Mouse (Mus musculus) MEL (cell line): ENCODE measurements around the gene Cage1. TPM values are rescaled to one million over a fixed set of nuclear protein-coding genes. Genes with fewer than 3 reads are reported as not detected.

Experiments
- DNase-seq: peaks from one replicate; pipeline ENCODE4 v3.0.0; 2011; ENCODE audit warnings: low read depth, low spot score
- H3K27ac ChIP-seq: 2 replicates; pipeline ENCODE4 v1.5.1; 2012; ENCODE audit warnings: low read depth, mild to moderate bottlenecking, control low read depth, low read length, moderate library complexity; ENCODE audit not compliant: control insufficient read depth
- H3K27me3 ChIP-seq, 2 experiments: fragments of 150-350 bp in 1 of 2; sonication (generic) in 1 of 2; 2 replicates each; pipeline ENCODE4 v1.6.1; 2012; ENCODE audit warnings: low read length in 2 of 2, mild to moderate bottlenecking in 2 of 2, improper control_type of control experiment in 1 of 2, moderate library complexity in 1 of 2; ENCODE audit not compliant: insufficient read depth in 2 of 2, control insufficient read depth in 1 of 2
- H3K36me3 ChIP-seq, 2 experiments: 2 replicates each; pipeline ENCODE4 v1.6.1; 2012 to 2014; ENCODE audit warnings: low read length in 2 of 2, improper control_type of control experiment in 1 of 2, inconsistent platforms in 1 of 2, mild to moderate bottlenecking in 1 of 2; ENCODE audit not compliant: insufficient read depth in 2 of 2, control insufficient read depth in 1 of 2
- H3K4me1 ChIP-seq, 2 experiments: fragments of 150-350 bp in 1 of 2; sonication (generic) in 1 of 2; 2 replicates each; pipeline ENCODE4 v1.6.1; 2012; ENCODE audit warnings: low read length in 2 of 2, improper control_type of control experiment in 1 of 2, mild to moderate bottlenecking in 1 of 2; ENCODE audit not compliant: insufficient read depth in 2 of 2, control insufficient read depth in 1 of 2
- H3K4me3 ChIP-seq, 2 experiments: fragments of 150-350 bp in 1 of 2; sonication (generic) in 1 of 2; 2 replicates each; pipeline ENCODE4 v1.5.1; 2012; ENCODE audit warnings: low read depth in 2 of 2, low read length in 2 of 2, mild to moderate bottlenecking in 2 of 2, moderate library complexity in 2 of 2, control low read depth in 1 of 2, improper control_type of control experiment in 1 of 2; ENCODE audit not compliant: control insufficient read depth in 1 of 2, insufficient read depth in 1 of 2
- H3K79me2 ChIP-seq: 2 replicates; pipeline ENCODE4 v1.6.1; 2012; ENCODE audit warnings: mild to moderate bottlenecking, low read length, moderate library complexity; ENCODE audit not compliant: control insufficient read depth, poor library complexity, insufficient read depth
- H3K9ac ChIP-seq: 2 replicates; pipeline ENCODE4 v1.6.1; 2012; ENCODE audit warnings: low read depth, mild to moderate bottlenecking, control low read depth, low read length, moderate library complexity; ENCODE audit not compliant: control insufficient read depth, poor library complexity, severe bottlenecking
- H3K9me3 ChIP-seq: fragments of 150-350 bp; sonication (generic); replicated peaks from 2 replicates; pipeline ENCODE4 v1.6.1; 2012; ENCODE audit warnings: mild to moderate bottlenecking, low read length, improper control_type of control experiment, moderate library complexity; ENCODE audit not compliant: insufficient read depth
- BHLHE40 ChIP-seq: IDR thresholded peaks from 2 replicates; pipeline ENCODE4 v1.6.1; 2012; ENCODE audit warnings: low read depth, mild to moderate bottlenecking, inconsistent platforms, low read length, improper control_type of control experiment, borderline replicate concordance
- CHD2 ChIP-seq: IDR thresholded peaks from 2 replicates; pipeline ENCODE4 v1.6.1; 2011; ENCODE audit warnings: low read length, improper control_type of control experiment
- CTCF ChIP-seq, 3 experiments: IDR thresholded peaks in 2 of 3; conservative IDR thresholded peaks in 1 of 3; 2 replicates each; pipeline ENCODE4 v1.5.1; 2011 to 2012; ENCODE audit warnings: low read length in 3 of 3, low read depth in 2 of 3, mild to moderate bottlenecking in 2 of 3, improper control_type of control experiment in 1 of 3, inconsistent platforms in 1 of 3, mixed read lengths in 1 of 3, moderate library complexity in 1 of 3; ENCODE audit not compliant: control insufficient read depth in 1 of 3, insufficient read depth in 1 of 3, poor library complexity in 1 of 3, severe bottlenecking in 1 of 3
- E2F4 ChIP-seq: IDR thresholded peaks from 2 replicates; pipeline ENCODE4 v1.6.1; 2011; ENCODE audit warnings: low read depth, low read length, improper control_type of control experiment, borderline replicate concordance
- ELF1 ChIP-seq: IDR thresholded peaks from 2 replicates; pipeline ENCODE4 v1.6.1; 2014; ENCODE audit warnings: low read depth, mild to moderate bottlenecking, inconsistent platforms, low read length, improper control_type of control experiment, moderate library complexity
- EP300 ChIP-seq, 2 experiments: IDR thresholded peaks; 2 replicates each; pipeline ENCODE4 v1.6.1; 2011; ENCODE audit warnings: improper control_type of control experiment in 2 of 2, low read length in 2 of 2, low read depth in 1 of 2, mild to moderate bottlenecking in 1 of 2
- ETS1 ChIP-seq: IDR thresholded peaks from 2 replicates; pipeline ENCODE4 v1.6.1; 2012; ENCODE audit warnings: low read depth, mild to moderate bottlenecking, inconsistent platforms, low read length, improper control_type of control experiment, moderate library complexity
- GABPA ChIP-seq: IDR thresholded peaks from 2 replicates; pipeline ENCODE4 v1.6.1; 2012; ENCODE audit warnings: low read depth, mild to moderate bottlenecking, inconsistent platforms, low read length, improper control_type of control experiment, moderate library complexity
- GATA1 ChIP-seq: IDR thresholded peaks from 2 replicates; pipeline ENCODE4 v1.6.1; 2011; ENCODE audit warnings: low read depth, low read length, improper control_type of control experiment
- HCFC1 ChIP-seq: IDR thresholded peaks from 2 replicates; pipeline ENCODE4 v1.6.1; 2012; ENCODE audit warnings: low read depth, mild to moderate bottlenecking, inconsistent platforms, low read length, improper control_type of control experiment, moderate library complexity
- JUND ChIP-seq: IDR thresholded peaks from 2 replicates; pipeline ENCODE4 v1.6.1; 2011; ENCODE audit warnings: low read depth, mild to moderate bottlenecking, improper control_type of control experiment, low read length
- KAT2A ChIP-seq: conservative IDR thresholded peaks from 2 replicates; pipeline ENCODE4 v1.6.1; 2012; ENCODE audit warnings: low read depth, low read length, improper control_type of control experiment, inconsistent platforms
- MAFK ChIP-seq: IDR thresholded peaks from 2 replicates; pipeline ENCODE4 v1.6.1; 2011; ENCODE audit warnings: low read depth, mild to moderate bottlenecking, low read length, improper control_type of control experiment, borderline replicate concordance
- MAX ChIP-seq: IDR thresholded peaks from 2 replicates; pipeline ENCODE4 v1.6.1; 2011; ENCODE audit warnings: low read length, improper control_type of control experiment
- MAZ ChIP-seq: IDR thresholded peaks from 2 replicates; pipeline ENCODE4 v1.6.1; 2012; ENCODE audit warnings: low read depth, mild to moderate bottlenecking, inconsistent platforms, low read length, improper control_type of control experiment
- MEF2A ChIP-seq: IDR thresholded peaks from 2 replicates; pipeline ENCODE4 v1.6.1; 2014; ENCODE audit warnings: low read depth, mild to moderate bottlenecking, inconsistent platforms, low read length, improper control_type of control experiment; ENCODE audit not compliant: poor library complexity, insufficient replicate concordance, severe bottlenecking; ENCODE audit errors: extremely low read depth
- MXI1 ChIP-seq: IDR thresholded peaks from 2 replicates; pipeline ENCODE4 v1.6.1; 2011; ENCODE audit warnings: mild to moderate bottlenecking, low read depth, low read length, improper control_type of control experiment
- MYC ChIP-seq: IDR thresholded peaks from 2 replicates; pipeline ENCODE4 v1.6.1; 2011; ENCODE audit warnings: low read depth, mild to moderate bottlenecking, low read length, improper control_type of control experiment, moderate library complexity
- NELFE ChIP-seq: IDR thresholded peaks from 2 replicates; pipeline ENCODE4 v1.6.1; 2011; ENCODE audit warnings: low read depth, low read length, improper control_type of control experiment
- NRF1 ChIP-seq: IDR thresholded peaks from 2 replicates; pipeline ENCODE4 v1.6.1; 2014; ENCODE audit warnings: low read depth, mild to moderate bottlenecking, inconsistent platforms, low read length, improper control_type of control experiment, moderate library complexity; ENCODE audit not compliant: poor library complexity, insufficient read depth, severe bottlenecking
- POLR2A ChIP-seq, 2 experiments: IDR thresholded peaks; 2 replicates each; pipeline ENCODE4 v1.6.1; 2011 to 2012; ENCODE audit warnings: low read length in 2 of 2, mild to moderate bottlenecking in 2 of 2, control low read depth in 1 of 2, improper control_type of control experiment in 1 of 2, low read depth in 1 of 2, moderate library complexity in 1 of 2; ENCODE audit not compliant: control insufficient read depth in 1 of 2, insufficient read depth in 1 of 2, poor library complexity in 1 of 2
- POLR2AphosphoS2 ChIP-seq: IDR thresholded peaks from 2 replicates; pipeline ENCODE4 v1.6.1; 2011; ENCODE audit warnings: low read length, improper control_type of control experiment
- RAD21 ChIP-seq: IDR thresholded peaks from 2 replicates; pipeline ENCODE4 v1.6.1; 2011; ENCODE audit warnings: mild to moderate bottlenecking, low read depth, low read length, improper control_type of control experiment
- RCOR1 ChIP-seq: IDR thresholded peaks from 2 replicates; pipeline ENCODE4 v1.6.1; 2012; ENCODE audit warnings: low read depth, mild to moderate bottlenecking, inconsistent platforms, low read length, improper control_type of control experiment
- SIN3A ChIP-seq: IDR thresholded peaks from 2 replicates; pipeline ENCODE4 v1.6.1; 2012; ENCODE audit warnings: low read length, improper control_type of control experiment, inconsistent platforms
- SMC3 ChIP-seq: IDR thresholded peaks from 2 replicates; pipeline ENCODE4 v1.6.1; 2011; ENCODE audit warnings: low read depth, low read length, improper control_type of control experiment
- TAL1 ChIP-seq: IDR thresholded peaks from 2 replicates; pipeline ENCODE4 v1.6.1; 2012; ENCODE audit warnings: mild to moderate bottlenecking, inconsistent platforms, low read length, moderate library complexity, mixed read lengths
- TBP ChIP-seq: IDR thresholded peaks from 2 replicates; pipeline ENCODE4 v1.8.0; 2011; ENCODE audit warnings: low read depth, low read length, improper control_type of control experiment
- TCF12 ChIP-seq: IDR thresholded peaks from 2 replicates; pipeline ENCODE4 v1.6.1; 2014; ENCODE audit warnings: low read depth, mild to moderate bottlenecking, inconsistent platforms, low read length, improper control_type of control experiment, moderate library complexity
- UBTF ChIP-seq: IDR thresholded peaks from 2 replicates; pipeline ENCODE4 v1.6.1; 2012; ENCODE audit warnings: low read depth, mild to moderate bottlenecking, inconsistent platforms, low read length, improper control_type of control experiment, moderate library complexity, borderline replicate concordance; ENCODE audit not compliant: insufficient read depth
- USF1 ChIP-seq: IDR thresholded peaks from 2 replicates; pipeline ENCODE4 v1.6.1; 2014; ENCODE audit warnings: low read depth, mild to moderate bottlenecking, inconsistent platforms, low read length, improper control_type of control experiment, moderate library complexity
- USF2 ChIP-seq, 2 experiments: IDR thresholded peaks; 2 replicates each; pipeline ENCODE4 v1.6.1; 2011 to 2012; ENCODE audit warnings: improper control_type of control experiment in 2 of 2, low read length in 2 of 2, borderline replicate concordance in 1 of 2, inconsistent platforms in 1 of 2, low read depth in 1 of 2, mild to moderate bottlenecking in 1 of 2; ENCODE audit not compliant: insufficient read depth in 1 of 2
- ZC3H11A ChIP-seq: IDR thresholded peaks from 2 replicates; pipeline ENCODE4 v1.6.1; 2012; ENCODE audit warnings: low read depth, mild to moderate bottlenecking, inconsistent platforms, low read length, improper control_type of control experiment
- ZMIZ1 ChIP-seq: IDR thresholded peaks from 2 replicates; pipeline ENCODE4 v1.6.1; 2012; ENCODE audit warnings: low read depth, mild to moderate bottlenecking, inconsistent platforms, low read length, improper control_type of control experiment, moderate library complexity
- ZNF384 ChIP-seq: IDR thresholded peaks from 2 replicates; pipeline ENCODE4 v1.6.1; 2012; ENCODE audit warnings: low read depth, mild to moderate bottlenecking, inconsistent platforms, low read length, improper control_type of control experiment
- polyA plus RNA-seq, 2 experiments: library from polyadenylated mRNA; stranded (reverse) in 1 of 2; unstranded in 1 of 2; fragments of >175 nt in 1 of 2; fragments of >200 nt in 1 of 2; gene quantifications; 2 replicates each; pipeline versions ENCODE4 v1.2.1 to v1.2.4; 2012; ENCODE audit warnings: low replicate concordance in 2 of 2, low read depth in 1 of 2; ENCODE audit not compliant: insufficient read length in 2 of 2, insufficient read depth in 1 of 2, missing spikeins in 1 of 2
- total RNA-seq: library from RNA; depleted of rRNA; stranded (reverse); fragments of 300-350 nt; gene quantifications from 2 replicates; pipeline ENCODE4 v1.2.3, GENCODE M21; 2012; rRNA removed

Gene Cage1
- total RNA-seq (1.0 and 1.1 TPM in 2 replicates), polyA plus RNA-seq (under 1 TPM in 1 of 2 experiments, not detected in 1; 0.78 TPM)

GRCm38 (mm10) chr13:38037044-38037687 is at the start of gene Cage1:
TSS of gene Cage1 (minus strand) at chr13:38037069.
- H3K36me3 ChIP-seq, result peaks cover 9 to 20% of the 10 kb centered on the region in 2 experiments
- no peak for TF ChIP-seq CTCF (IDR thresholded peaks at IDR 0.05 in 2 of 3, conservative IDR thresholded peaks at IDR 0.05 in 1 of 3; ENCODE audit: control insufficient read depth in 1 of 3, insufficient read depth in 1 of 3, low read depth in 2 of 3, low read length in 3 of 3, poor library complexity in 1 of 3, severe bottlenecking in 1 of 3)
- TF ChIP-seq UBTF, result no peak
- TF ChIP-seq BHLHE40, result no peak
- no peak for TF ChIP-seq GABPA
- peak; percentile 82 for TF ChIP-seq NELFE
- peak; percentile 33; the same call in 1 of the 2 replicates for TF ChIP-seq USF1
- TF ChIP-seq E2F4, result no peak
- TF ChIP-seq TAL1, result no peak
- peak; percentile 70 for TF ChIP-seq TCF12
- TF ChIP-seq GATA1, result no peak
- TF ChIP-seq USF2 (IDR thresholded peaks at IDR 0.05; ENCODE audit: borderline replicate concordance in 1 of 2, insufficient read depth in 1 of 2, low read depth in 1 of 2, low read length in 2 of 2), result no peak
- TF ChIP-seq HCFC1, result peak; percentile 96
- TF ChIP-seq SIN3A, result peak; percentile 99
- peak; percentile 65; the same call in 1 of the 2 replicates for TF ChIP-seq POLR2AphosphoS2
- no peak for TF ChIP-seq MEF2A
- TF ChIP-seq KAT2A, result peak; percentile 90
- peak; percentile 47; the same call in 1 of the 2 replicates for TF ChIP-seq ETS1
- TF ChIP-seq JUND, result no peak
- TF ChIP-seq ZMIZ1, result peak; percentile 72; the same call in 1 of the 2 replicates
- no peak for TF ChIP-seq RAD21
- TF ChIP-seq RCOR1, result 0 out of 2 replicates have a peak, but pooled peaks have one; percentile 25
- TF ChIP-seq MYC, result peak; percentile 94
- TF ChIP-seq MAZ, result peak; percentile 34; the same call in 1 of the 2 replicates
- peak; percentile 86 for TF ChIP-seq MAX
- TF ChIP-seq CHD2, result no peak
- TF ChIP-seq POLR2A (IDR thresholded peaks at IDR 0.05; ENCODE audit: control insufficient read depth in 1 of 2, insufficient read depth in 1 of 2, low read depth in 1 of 2, low read length in 2 of 2, poor library complexity in 1 of 2), result peak; percentile 78 to 89
- TF ChIP-seq TBP, result peak; percentile 90
- TF ChIP-seq NRF1, result peak; percentile 98
- no peak for TF ChIP-seq MAFK
- TF ChIP-seq ZC3H11A, result no peak
- 0 out of 2 replicates have a peak, but pooled peaks have one; percentile 17 for TF ChIP-seq ZNF384
- TF ChIP-seq ELF1, result peak; percentile 96
- peak; percentile 17; the same call in 1 of the 2 replicates for TF ChIP-seq SMC3
- TF ChIP-seq EP300 (IDR thresholded peaks at IDR 0.05; ENCODE audit: low read depth in 1 of 2, low read length in 2 of 2), result no peak; a peak in 1 of 4 replicates
- TF ChIP-seq MXI1, result peak; percentile 97

More at GRCm38 (mm10) chr13:38037044-38037687, at the start of gene Cage1:
- Histone ChIP-seq H3K27me3 (no peaks in the 10 kb centered on the region), H3K4me1 (peaks cover 2 to 9% of the 10 kb centered on the region in 2 experiments; a peak in 3 of 4 replicates), H3K27ac (peak within 1 kb of the TSS; percentile 80), H3K9ac (peak within 1 kb of the TSS; percentile 88), H3K9me3 (no peaks in the 10 kb centered on the region), H3K79me2 (peaks cover 31% of the 10 kb centered on the region), H3K4me3 (peak within 1 kb of the TSS; percentile 76 to 87)
- DNase-seq, result peak; percentile 98
